Mouse (Mus musculus): ENCODE data around the gene Eif4ebp2.

Eif4ebp2 gene

DNA sequence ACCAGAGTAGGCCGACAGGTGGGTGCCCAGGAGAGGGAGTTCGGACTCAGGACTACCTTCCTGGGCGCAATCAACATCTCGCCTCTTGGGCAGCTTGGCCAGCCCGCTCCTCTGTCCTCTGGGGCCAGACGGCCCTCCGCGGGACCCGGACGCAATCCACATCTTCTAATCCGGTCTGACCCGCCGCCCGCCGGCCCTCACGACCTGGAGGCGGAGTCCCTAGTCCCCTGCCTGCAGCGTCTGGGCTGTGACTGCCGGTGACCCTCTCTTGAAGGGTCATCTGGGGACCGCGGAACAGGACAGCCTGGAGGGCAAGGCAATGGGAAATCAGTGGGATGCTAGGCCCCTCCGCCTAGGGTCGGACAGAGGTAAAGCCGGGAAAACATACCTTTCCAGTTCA is 33.3 kb downstream of the Eif4ebp2 start:
- DNase-seq (ENCODE audit: low spot score in 2 of 2), result no peak

DNA sequence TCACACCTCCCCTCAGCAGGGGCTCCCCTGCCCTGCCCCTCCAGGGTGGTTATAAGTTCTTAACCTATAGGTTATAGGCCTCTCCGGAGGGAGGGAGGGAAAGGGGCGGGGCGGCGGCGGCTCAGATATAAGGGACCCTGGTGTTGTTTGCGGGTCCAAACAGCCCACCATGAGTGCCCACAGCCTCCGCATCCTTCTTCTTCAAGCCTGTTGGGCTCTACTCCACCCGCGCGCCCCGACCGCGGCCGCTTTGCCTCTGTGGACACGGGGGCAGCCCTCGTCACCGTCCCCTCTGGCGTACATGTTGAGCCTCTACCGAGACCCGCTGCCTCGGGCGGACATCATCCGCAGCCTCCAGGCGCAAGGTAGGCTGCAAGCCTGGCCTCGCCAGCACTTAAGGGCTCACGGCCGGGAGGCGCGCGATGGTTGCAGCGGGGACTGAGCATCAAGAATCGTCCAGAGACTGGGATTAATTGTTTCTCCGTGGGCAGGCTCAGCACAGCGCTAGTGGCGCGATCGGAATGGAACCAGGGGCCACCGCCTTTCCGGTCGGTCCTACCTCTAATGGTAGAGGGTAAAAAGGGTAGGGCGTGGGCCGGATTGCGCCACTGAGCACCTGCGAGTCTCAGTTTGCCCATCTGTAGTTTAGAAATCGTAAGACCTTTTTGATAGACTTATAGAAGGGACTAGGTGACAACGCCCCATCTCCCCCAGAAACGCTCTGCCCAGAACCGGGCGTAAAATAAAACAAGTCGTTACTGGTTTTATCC is 34.1 kb downstream of the Eif4ebp2 start:
- no peak for DNase-seq (ENCODE audit: low spot score in 2 of 2)

DNA sequence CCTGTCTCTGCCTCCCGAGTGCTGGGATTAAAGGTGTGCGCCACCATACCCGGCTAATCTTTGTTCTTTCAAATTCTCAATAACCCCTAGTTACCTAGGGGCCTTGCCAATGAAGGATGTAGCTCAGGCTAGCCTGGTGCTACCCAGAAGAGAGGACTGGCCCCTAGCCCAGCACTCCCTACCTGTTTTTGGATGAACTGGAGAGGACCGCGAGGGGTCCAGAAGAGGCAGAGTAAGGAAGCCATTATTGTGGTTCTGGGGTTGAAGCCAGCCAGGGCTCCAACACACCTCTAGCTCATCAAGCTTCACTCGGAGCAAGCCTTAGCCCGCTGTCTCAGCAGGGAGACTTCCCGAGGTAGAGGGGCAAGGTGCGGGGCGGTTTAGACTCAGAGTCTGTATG is 34.8 kb downstream of the Eif4ebp2 start, which contains the start of gene Nodal:
Gene Nodal (plus strand): TSS at position 301 of the 400 bp plus-strand sequence.
- DNase-seq (ENCODE audit: low spot score in 2 of 2), result no peak

DNA sequence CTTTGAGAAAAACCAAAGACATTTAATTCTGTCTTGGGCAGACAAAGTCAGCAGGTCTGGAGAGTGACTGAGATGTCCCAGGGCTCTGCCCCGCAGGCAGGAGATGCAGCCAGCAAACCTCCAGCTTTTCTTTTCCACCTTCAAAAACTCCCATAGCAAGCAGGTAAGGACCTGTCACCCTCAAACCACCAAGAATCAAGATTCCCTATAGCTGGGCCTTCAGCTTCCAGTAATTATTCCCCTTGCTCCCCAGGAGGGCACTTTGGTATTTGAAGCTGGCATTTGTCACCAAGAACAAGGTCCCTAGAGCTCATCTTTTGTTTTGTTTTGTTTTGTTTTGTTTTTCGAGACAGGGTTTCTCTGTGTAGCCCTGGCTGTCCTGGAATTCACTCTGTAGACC is 35.4 kb downstream of the Eif4ebp2 start:
- DNase-seq (ENCODE audit: low spot score in 2 of 2), result no peak

DNA sequence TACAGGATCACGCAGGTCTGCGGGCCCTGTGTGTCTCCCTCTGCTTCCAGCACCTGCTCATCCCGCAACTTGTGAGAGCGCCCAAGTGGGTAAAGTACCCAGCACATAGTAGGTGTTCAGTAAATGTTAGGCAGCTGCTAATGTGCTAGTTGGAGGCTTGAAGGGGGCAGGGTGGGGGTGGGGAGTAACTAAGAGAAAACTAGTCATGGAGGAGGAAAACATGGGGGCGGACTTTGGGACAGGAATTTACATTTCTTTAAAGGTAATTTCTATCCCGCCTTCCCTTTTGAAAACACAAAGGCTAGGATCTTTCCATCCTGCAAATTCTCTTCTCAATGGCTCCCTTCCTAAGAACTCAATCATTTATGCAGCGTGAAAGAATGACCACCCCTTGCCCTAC is 35.9 kb downstream of the Eif4ebp2 start:
- no peak for DNase-seq (ENCODE audit: low spot score in 2 of 2)

DNA sequence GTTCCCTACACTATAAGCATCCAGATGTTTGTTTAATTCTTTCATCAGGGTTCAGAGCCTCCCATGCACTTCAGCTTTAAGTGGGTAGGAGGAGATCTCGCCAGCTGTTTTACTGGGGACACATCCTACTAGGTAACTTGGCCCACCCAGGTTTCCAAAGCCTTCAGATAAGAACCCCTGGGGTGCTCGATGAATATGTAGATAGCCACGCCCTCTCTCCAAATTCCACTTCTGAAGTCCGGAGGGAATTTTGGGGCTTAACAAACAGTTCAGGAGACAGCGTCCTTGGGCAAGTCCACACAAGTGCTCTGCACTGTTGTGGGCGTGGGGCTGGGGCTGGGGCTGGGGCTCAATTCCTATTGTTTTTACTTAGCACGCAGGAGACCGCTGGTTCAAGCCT is 36.6 kb downstream of the Eif4ebp2 start:
- DNase-seq (ENCODE audit: low spot score in 2 of 2), result no peak

DNA sequence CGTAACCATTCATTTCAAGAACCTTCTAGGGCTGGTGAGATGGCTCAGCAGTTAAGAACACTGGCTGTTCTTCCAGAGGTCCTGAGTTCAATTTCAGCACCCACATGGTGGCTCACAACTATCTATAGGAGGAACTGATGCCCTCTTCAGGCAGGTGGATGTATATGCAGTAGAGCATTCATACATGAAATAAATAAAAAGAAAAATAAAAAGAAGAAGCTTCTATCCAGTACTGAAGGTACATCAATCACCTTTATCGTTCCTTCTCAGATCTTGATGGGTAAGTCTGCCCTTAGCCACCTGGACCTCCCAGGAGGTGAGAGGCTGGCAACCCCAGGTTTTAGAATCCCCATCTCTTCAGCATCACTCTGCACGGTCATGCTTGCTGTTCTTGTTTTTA is 37.2 kb downstream of the Eif4ebp2 start:
- DNase-seq (ENCODE audit: low spot score in 2 of 2), result no peak

DNA sequence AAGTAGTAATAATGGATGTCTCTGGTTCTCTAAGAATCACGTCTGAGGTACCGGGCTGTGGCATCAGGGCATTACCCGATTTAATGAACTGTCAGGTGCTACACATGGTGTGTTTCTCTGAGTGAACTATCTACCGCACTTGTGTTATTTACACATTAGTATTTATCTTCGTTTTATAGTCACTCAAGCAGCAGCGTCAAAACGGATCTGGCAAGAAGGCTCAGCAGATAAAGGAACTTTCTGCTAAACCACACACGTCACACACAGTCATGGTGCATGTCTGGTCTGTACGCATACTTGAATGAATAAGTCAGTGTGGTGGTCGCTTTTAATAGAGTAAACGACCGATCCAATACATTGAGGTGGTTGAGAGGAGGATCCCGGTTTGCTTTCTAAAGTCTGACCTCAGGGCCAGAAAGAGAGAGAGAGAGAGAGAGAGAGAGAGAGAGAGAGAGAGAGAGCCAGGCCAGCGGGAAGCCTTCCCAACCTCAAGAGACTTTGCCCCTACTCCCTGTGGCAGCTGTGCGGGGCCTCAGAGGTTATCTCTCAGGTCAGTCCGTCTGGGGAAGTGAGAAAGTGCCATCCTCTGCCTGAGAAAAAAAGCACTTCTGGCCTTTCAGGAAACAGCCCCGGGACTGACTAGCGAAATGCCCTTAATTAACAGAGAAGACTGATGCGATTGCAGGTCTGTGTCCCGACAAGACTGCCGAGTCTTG is 39.4 kb downstream of the Eif4ebp2 start:
- DNase-seq (ENCODE audit: low spot score in 2 of 2), result peak in 1 of 2 experiments; percentile 35

DNA sequence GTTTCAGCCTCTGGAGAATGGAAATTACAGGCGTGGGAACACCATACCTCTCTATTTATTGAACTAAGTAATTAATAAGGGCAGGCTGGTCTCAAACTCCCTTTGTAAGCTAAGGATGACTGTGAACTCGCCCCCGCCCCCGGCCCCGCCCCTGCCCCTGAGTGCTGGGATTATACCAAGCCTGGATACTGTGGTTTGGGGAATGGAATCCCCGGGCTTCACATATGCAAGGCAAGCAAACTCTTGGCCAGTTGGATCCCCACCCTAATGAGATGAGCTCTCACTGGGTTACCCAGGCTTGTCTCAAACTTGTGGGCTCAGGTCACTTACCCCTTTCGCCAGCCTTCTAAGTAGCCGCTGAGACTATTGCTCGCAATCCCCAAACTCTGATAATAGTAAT is 42.3 kb downstream of the Eif4ebp2 start:
- no peak for DNase-seq (ENCODE audit: low spot score in 2 of 2)

DNA sequence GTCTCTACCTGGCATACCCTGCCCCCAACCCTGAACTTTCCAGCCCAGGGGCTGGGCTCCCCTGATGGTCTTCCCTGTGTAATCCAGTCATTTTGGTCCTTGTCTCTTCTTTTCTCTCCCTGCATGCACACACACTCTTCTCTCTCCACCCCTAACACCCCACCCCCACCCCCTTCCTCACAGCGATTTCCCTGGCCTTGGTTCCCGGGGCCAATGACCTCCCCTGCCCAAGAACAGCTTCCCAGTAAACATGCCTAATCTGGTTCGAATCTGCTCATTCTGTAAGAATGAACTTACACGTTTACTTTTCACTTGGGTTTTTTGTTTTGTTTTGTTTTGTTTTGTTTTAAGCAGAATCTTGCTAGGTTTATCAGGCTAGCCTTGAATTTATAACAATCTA is 42.7 kb downstream of the Eif4ebp2 start:
- no peak for DNase-seq (ENCODE audit: low spot score in 2 of 2)

DNA sequence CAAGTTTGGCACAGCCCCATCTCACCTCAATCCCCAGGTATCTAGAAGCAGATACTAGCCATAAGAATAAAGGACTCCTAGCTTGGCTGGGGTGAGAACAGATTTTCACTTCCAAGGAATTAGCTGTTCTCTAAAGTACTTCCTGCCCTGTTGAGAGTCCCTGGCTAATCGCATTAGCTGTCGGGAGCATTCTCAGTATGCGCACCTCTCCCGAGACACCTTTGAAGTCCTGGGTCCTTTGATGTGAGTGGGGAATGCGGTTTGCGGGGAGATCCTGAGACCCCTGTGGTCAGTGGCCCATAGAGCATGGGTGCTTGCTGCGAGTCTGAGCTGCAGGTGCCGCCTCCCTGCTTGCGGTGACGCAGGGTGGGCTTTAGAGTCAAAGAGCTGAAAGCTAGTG is 46.5 kb downstream of the Eif4ebp2 start:
- no peak for DNase-seq (ENCODE audit: low spot score in 2 of 2)

DNA sequence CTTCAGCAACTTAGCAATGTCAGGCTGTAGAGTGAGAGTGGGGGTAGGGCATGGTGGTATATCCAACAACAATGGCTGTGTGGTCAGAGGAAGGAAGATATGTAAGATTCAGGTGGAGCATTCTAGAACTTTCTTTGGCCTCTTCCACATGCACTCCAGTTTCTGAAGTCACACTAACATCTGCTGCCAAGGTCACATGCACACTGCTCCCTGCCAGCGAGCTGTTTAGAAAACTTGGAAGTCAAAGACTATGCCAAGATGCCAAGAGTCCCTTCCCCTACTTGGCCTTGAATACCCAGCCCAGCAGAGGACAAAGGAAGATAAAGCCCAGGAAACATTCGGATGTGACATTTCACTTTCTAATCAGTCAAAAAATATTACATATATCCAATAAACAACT is 49.5 kb downstream of the Eif4ebp2 start:
- DNase-seq (ENCODE audit: low spot score in 2 of 2), result no peak

DNA sequence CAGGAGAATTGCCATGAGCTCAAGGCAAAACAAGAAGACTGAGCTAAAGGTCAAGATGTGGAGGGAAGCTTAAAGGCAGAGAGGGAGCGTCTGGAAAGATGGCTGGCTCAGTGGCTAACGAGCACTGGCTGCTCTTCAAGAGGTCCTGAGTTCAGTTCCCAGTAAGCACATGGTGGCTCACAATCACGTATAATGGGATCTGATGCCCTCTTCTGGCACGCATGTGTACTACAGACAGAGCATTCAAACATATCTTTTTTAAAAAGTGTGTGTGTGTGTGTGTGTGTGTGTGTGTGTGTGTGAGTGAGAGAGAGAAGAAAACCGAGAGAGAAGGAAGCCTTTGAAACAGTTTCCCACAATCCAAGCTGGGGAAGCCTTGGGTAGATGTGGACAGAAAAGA is 50.0 kb downstream of the Eif4ebp2 start:
- DNase-seq (ENCODE audit: low spot score in 2 of 2), result no peak

DNA sequence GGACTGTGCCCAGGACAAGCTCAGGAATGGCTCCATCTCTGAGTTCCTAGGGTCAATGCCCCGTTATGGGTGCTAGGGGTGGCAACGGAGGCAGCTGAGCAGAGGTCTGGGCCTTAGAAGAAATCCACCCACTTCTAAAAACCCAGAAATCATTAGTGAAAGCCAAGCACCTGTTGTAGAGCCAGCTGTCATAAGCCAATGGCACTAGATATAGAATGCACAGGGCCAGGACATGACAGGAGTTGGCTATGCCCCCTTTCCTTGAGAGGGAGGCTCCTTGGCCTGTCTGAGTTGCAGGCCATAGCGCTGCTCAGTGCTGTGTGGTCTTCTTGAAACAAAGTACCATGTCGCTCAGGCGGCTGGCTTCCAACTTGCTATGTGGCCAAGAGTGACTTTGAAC is 52.1 kb downstream of the Eif4ebp2 start:
- DNase-seq (ENCODE audit: low spot score in 2 of 2), result no peak

DNA sequence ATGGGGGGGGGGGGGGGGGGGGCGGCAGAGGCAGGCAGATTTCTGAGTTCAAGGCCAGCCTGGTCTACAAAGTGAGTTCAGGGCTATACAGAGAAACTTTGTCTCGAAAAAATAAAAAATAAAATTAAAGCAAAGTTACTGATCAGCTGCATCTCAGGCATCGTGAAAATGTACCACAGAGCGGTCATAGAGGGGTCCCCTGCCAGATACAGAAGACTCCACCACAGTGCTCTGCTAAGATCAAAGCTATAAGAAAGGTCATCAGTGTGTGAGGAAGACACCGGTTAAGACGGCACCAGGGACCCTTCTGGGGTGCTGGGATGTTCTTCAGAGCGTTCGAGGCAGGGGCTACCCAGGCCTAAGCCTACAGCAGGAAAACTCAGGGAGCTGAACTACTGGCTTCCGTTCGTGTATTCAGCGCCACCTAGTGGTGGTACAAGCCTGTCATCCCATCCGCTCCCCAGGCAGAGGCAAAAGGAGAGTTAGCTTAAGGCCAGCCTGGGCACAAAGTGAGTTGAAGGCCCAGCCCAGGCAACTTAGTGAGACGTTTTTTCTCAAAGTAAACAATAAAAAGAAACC is 53.2 kb downstream of the Eif4ebp2 start:
- DNase-seq (ENCODE audit: low spot score in 2 of 2), result peak; percentile 35 to 42

DNA sequence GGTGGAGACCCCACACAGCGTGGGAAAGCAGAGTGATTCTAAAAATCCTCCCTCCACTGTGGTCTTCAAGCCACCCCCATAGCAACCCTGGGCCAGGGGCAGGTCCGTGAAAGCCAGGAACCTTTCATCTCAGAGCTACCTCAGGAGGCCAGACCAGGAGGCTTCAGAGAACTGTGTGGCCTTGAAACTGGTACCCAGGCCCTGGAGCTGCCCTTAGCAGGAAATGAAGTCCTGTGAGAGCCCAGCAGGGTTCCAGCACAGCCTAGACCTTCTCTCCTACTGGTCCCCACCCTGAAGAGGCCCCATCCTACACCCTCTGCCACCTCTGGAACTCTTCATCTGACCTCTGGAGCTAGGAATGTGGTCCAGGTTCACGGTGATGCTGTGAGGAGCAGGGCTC is 54.3 kb downstream of the Eif4ebp2 start:
- DNase-seq (ENCODE audit: low spot score in 2 of 2), result no peak

DNA sequence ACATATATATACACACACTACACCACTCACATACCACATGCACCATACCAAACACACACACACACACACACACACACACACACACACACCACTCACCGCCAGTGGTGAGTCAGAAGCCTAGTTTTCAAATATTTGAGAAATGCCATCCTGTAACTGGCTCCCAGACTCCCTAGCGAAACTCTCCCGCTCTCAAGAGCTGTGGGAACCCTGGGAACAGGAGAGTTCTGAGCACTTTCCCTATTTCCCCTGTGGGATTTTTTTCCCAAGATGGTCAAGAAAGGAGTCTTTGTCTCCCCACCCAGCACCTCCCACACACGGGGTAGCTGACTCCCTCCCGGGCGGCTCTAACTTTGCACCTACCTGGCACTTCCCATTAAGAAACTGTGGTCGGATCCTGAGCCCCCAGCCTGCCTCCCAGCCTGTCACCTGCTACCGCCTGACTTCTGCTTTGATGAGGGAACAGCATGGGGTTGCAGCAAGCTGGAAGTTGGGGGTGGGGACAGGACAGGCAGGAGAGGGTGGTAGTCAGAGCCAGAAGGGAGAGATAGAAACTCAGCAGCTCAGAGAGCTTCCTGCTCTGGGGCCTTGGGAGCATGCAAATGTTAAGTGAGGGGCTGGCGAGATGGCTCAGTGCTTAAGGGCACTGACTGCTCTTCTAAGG is 57.9 kb downstream of the Eif4ebp2 start:
- no peak for DNase-seq (ENCODE audit: low spot score in 2 of 2)

DNA sequence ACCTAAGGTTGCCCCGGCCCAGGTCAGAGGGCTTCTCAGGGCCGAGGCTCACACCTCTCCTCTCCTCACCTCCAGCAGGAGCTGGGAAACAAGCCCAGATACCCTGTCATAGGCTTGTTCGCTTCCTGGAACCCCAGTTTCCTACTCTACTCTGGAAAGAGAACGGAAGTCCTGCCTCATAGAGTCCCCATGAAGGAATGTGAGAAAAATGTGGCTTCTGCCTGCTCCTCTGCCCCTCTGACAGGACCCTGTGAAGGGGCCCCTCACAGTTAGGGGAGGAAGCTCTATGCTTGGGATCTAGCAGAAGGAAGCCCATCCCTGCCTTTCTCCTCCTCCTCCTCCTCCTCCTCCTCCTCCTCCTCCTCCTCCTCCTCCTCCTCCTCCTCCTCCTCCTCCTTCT is 59.9 kb downstream of the Eif4ebp2 start:
- no peak for DNase-seq (ENCODE audit: low spot score in 2 of 2)

DNA sequence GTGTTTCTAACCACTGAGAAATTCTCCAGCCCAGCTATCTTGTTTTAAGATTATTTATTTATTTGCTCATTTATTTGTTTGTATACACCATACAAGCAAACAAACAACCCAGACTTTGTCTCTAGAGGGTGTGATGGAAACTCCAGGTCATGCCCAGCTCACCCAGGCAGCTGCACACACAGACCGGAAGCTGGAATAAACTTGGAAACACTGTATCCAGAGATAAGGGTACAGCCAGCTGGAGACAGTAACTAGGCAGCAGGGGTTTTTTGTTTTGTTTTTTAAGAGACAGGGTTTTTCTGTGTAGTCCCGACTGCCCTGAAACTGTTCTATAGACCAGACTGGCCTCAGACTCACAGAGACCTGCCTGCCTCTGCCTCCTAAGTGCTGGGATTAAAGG is 62.3 kb downstream of the Eif4ebp2 start:
- no peak for DNase-seq (ENCODE audit: low spot score in 2 of 2)

DNA sequence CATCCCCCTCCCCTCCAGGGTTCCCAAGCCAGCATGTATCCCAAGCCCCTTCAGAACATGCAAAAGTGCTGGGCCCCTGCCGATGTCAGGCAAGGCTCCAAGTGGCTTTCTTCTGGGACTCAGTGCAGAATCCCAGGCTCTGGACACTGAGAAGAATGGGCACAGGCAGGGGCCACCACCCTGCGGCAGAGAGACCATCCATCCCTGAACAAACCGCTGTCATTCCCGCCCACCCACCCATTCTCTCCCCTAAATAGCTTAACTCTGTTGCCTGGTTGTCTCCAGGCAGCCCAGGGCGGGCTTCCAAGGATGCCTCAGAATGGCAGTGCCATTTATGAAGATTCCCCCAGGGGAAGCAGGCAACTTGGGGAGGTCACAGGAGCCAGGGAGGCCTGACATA is 63.4 kb downstream of the Eif4ebp2 start:
- DNase-seq (ENCODE audit: low spot score in 2 of 2), result no peak

DNA sequence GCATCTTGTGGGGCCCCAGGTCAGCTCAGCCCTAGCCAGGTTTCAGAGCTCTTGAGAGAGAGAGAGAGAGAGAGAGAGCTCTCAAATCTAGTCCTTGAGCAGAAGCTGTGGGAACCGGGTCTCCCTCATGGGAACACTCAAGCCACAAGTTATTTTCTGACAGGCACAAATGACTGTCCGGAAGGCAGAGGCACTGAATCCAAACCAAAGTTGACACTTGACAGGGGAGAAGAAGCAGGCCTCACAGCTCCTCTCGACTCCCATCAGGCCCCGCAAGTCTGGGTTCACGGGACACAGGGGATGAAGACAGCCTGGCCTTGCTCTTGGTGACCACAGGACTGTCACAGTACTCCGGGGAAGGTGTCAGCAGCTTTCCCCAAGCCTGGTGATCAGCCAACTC is 66.2 kb downstream of the Eif4ebp2 start:
- no peak for DNase-seq (ENCODE audit: low spot score in 2 of 2)

DNA sequence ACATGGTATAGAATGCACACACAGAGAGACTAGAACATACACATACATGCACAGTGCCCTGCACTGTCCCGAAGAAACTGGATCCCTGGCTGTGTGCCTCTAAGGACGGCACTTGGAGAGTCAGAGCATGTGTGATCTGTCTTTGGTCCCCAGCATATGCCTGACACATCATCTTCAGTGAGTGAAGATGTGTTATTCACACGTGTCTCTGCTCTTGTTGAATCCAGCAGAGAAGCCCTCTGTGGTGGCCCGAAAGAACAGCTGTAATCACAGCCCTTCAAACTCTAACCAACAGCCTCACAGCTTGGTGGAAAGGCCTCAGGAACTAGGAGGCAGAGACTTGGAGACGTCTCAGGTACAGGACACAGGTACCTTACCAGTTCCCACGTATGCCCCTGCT is 67.3 kb downstream of the Eif4ebp2 start:
- DNase-seq (ENCODE audit: low spot score in 2 of 2), result no peak

DNA sequence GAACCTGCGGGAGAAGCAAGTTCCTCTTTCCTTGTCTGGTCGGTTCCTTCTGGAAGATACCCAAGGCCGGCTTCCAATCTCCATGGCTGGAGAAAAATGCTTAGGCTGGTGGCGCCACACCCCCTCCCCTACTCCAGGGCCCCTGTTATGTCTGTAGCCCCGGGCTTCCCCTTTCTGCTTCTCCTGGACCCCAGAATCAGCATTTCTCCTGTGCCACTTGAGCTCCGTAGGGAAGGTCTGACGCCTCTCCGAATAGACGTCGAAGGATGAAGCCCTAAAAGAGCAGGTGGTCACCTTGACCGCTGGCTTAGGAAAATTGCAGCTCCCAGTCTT is 68.8 kb downstream of the Eif4ebp2 start:
- no peak for DNase-seq (ENCODE audit: low spot score in 2 of 2)
